In the genomic region with DNA sequence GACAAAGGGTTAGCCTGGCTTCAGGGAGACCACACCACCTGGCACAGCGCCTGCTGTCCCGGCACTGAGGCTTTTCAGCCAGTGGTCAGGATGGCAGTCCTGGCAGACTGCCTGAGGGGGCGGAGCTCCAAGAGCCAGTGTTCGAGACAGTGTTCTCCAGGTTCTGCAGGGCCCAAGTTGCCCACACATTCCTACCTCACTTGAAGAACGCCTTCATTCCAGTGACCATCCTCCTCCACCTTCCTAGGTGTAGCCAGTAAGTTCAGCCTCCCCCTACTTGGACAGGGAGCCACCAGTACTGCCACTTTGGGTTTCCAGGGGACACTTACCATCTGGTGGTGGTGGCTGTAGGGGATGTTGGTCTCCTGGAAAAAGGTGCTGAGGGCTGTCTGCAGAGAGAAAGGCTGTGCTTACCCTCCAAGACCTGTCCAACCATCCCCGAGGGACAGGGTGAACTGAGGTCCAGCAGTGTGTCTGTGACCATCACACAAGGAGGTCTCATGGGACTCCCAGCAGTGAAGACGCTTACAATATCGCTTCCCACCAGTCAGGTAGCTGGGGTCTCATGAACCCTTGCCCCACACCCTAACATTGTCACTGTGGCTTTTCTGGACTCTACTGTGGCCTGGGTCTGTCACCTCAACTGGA, we compare ENCODE assay signal across 10 mouse cellular contexts. TPM values are rescaled to one million over a fixed set of nuclear protein-coding genes. Genes with fewer than 3 reads are reported as not detected.
DNase-seq lines count a peak whose midpoint lies in the region; ATAC-seq lines count a peak whose summit lies in the region.
"Had no signal": no experiment of that assay in that cellular context is flagged by ENCODE, and none has a peak within 500 bp of the region (broad histone marks: within the 10 kb centered on the region; RNA-seq: fewer than 3 reads in every experiment).

No protein-coding gene starts in this region.

- peaks cover 40% of the 10 kb centered on the region for H3K4me1 ChIP-seq in hindbrain, embryonic 13.5 days (replicated peaks)
- H3K4me1 ChIP-seq in hindbrain, embryonic 16.5 days (ENCODE audit: control insufficient read depth, insufficient read depth, low read depth, low read length) = peaks cover 24% of the 10 kb centered on the region
- peaks cover 64% of the 10 kb centered on the region for H3K4me1 ChIP-seq in heart, embryonic 13.5 days

- 75% methylated on average over 8 of the region's 8 CpGs for WGBS in hindbrain, embryonic 13.5 days
- 75% methylated on average over 8 of the region's 8 CpGs for WGBS in hindbrain, embryonic 16.5 days
- 61% methylated on average over 8 of the region's 8 CpGs for WGBS in heart, embryonic 13.5 days

- H3K27ac ChIP-seq in hindbrain, embryonic 13.5 days = peak overlapping the region; percentile 35; the same call in 1 of the 2 replicates
- no peak overlapping the region for H3K27ac ChIP-seq in hindbrain, embryonic 16.5 days (ENCODE audit: low read depth, low read length)
- peak overlapping the region; percentile 66 for H3K27ac ChIP-seq in heart, embryonic 13.5 days (replicated peaks)

- H3K9me3 ChIP-seq in hindbrain, embryonic 13.5 days = no peaks in the 10 kb centered on the region
- H3K9me3 ChIP-seq in hindbrain, embryonic 16.5 days (ENCODE audit: control insufficient read depth, low read length) = no peaks in the 10 kb centered on the region
- H3K9me3 ChIP-seq in heart, embryonic 13.5 days = no peaks in the 10 kb centered on the region

- no peak overlapping the region for H3K4me3 ChIP-seq in hindbrain, embryonic 13.5 days
- no peak overlapping the region for H3K4me3 ChIP-seq in hindbrain, embryonic 16.5 days (ENCODE audit: low read length)
- no peak overlapping the region for H3K4me3 ChIP-seq in heart, embryonic 13.5 days

- no peak overlapping the region for H3K4me2 ChIP-seq in hindbrain, embryonic 13.5 days
- no peak overlapping the region for H3K4me2 ChIP-seq in hindbrain, embryonic 16.5 days (ENCODE audit: low read length)
- peak overlapping the region; percentile 13; the same call in 1 of the 2 replicates for H3K4me2 ChIP-seq in heart, embryonic 13.5 days

- H3K9ac ChIP-seq in hindbrain, embryonic 13.5 days = no peak overlapping the region
- no peak overlapping the region for H3K9ac ChIP-seq in hindbrain, embryonic 16.5 days (ENCODE audit: low read depth, low read length)
- H3K9ac ChIP-seq in heart, embryonic 13.5 days = peak overlapping the region; percentile 54; the same call in 1 of the 2 replicates

- no peak for ATAC-seq in hindbrain, embryonic 13.5 days (ENCODE audit: low FRiP score)
- ATAC-seq in hindbrain, embryonic 16.5 days = no peak
- no peak for ATAC-seq in heart, embryonic 13.5 days (ENCODE audit: extremely low read depth, insufficient number of reproducible peaks, low FRiP score, low TSS enrichment)
- no peak for ATAC-seq in inflammation-experienced regulatory T-cells, adult 6 months
- ATAC-seq: Patski had no signal

- peaks cover 32% of the 10 kb centered on the region for H3K36me3 ChIP-seq in hindbrain, embryonic 13.5 days
- 0 out of 2 replicates have a peak, but pooled peaks cover 3% of the 10 kb centered on the region for H3K36me3 ChIP-seq in hindbrain, embryonic 16.5 days (ENCODE audit: control insufficient read depth, insufficient read depth, low read length)
- peaks cover 42% of the 10 kb centered on the region for H3K36me3 ChIP-seq in heart, embryonic 13.5 days

- no peaks in the 10 kb centered on the region for H3K27me3 ChIP-seq in hindbrain, embryonic 13.5 days
- no peaks in the 10 kb centered on the region for H3K27me3 ChIP-seq in hindbrain, embryonic 16.5 days (replicated peaks; ENCODE audit: control insufficient read depth, insufficient read depth, low read length)
- no peaks in the 10 kb centered on the region for H3K27me3 ChIP-seq in heart, embryonic 13.5 days (replicated peaks)
- H3K27me3 ChIP-seq: Patski had no signal

- peak; percentile 84 for DNase-seq in adrenal gland, postnatal 10 days
- DNase-seq in left cerebral cortex, adult 18-20 months (ENCODE audit: low spot score in 2 of 2) = peak; percentile 50 to 53
- peak; percentile 60 for DNase-seq in lung, postnatal 25 days (ENCODE audit: low spot score)
- DNase-seq in B cell, adult 2 months = no peak

RNA-seq across cellular contexts. Expression of a gene that starts 4.0 kb away (rescaled TPM):
- polyA plus RNA-seq in hindbrain, embryonic 13.5 days (2015; fragmentation: Nextera tagmentation; extraction: Ambion mirVana) = 53.7 and 54.1 TPM in 2 replicates
- polyA plus RNA-seq in hindbrain, embryonic 16.5 days (2015; fragmentation: Nextera tagmentation; extraction: Ambion mirVana) = 55.2 and 73.2 TPM in 2 replicates
- 10 to 100 TPM; 29.2 to 31.3 TPM for total RNA-seq in adrenal gland, postnatal 10 days (2021)
- polyA plus RNA-seq in heart, embryonic 13.5 days (2015; fragmentation: Nextera tagmentation; extraction: Ambion mirVana) = 24.4 and 26.6 TPM in 2 replicates
- 10 to 100 TPM; 86.5 to 95.6 TPM for total RNA-seq in left cerebral cortex, adult 18-20 months (2021)
- 10 to 100 TPM; 19.4 to 25.2 (median 20.9) TPM for polyA plus RNA-seq in inflammation-experienced regulatory T-cells, adult 6 months (2017; shearing (Covaris generic))

RNA-seq across cellular contexts. Expression of a gene that starts 9.9 kb away (rescaled TPM):
- polyA plus RNA-seq in hindbrain, embryonic 13.5 days (2015; fragmentation: Nextera tagmentation; extraction: Ambion mirVana) = 107 and 115 TPM in 2 replicates
- polyA plus RNA-seq in hindbrain, embryonic 16.5 days (2015; fragmentation: Nextera tagmentation; extraction: Ambion mirVana) = 133 and 140 TPM in 2 replicates
- 100 to 1,000 TPM in 1 of 2 experiments, 10 to 100 TPM in 1; 88.0 to 106 TPM for total RNA-seq in adrenal gland, postnatal 10 days (2021)
- polyA plus RNA-seq in heart, embryonic 13.5 days (2015; fragmentation: Nextera tagmentation; extraction: Ambion mirVana) = 107 TPM in 2 replicates
- 100 to 1,000 TPM; 213 to 223 TPM for total RNA-seq in left cerebral cortex, adult 18-20 months (2021)
- polyA plus RNA-seq in inflammation-experienced regulatory T-cells, adult 6 months (2017; shearing (Covaris generic)) = 10 to 100 TPM; 18.0 to 42.4 (median 35.7) TPM

RNA-seq across cellular contexts. Expression of a gene that starts 40.9 kb away (rescaled TPM):
- 0.65 TPM in 2 replicates for polyA plus RNA-seq in hindbrain, embryonic 13.5 days (2015; fragmentation: Nextera tagmentation; extraction: Ambion mirVana)
- 0.13 and 0.19 TPM in 2 replicates for polyA plus RNA-seq in hindbrain, embryonic 16.5 days (2015; fragmentation: Nextera tagmentation; extraction: Ambion mirVana)
- not detected for total RNA-seq in adrenal gland, postnatal 10 days (2021)
- 0.15 and 0.32 TPM in 2 replicates for polyA plus RNA-seq in heart, embryonic 13.5 days (2015; fragmentation: Nextera tagmentation; extraction: Ambion mirVana)
- total RNA-seq in left cerebral cortex, adult 18-20 months (2021) = not detected
- 1 to 10 TPM in 2 of 3 experiments, under 1 TPM in 1; 0.79 to 2.9 (median 1.3) TPM for polyA plus RNA-seq in inflammation-experienced regulatory T-cells, adult 6 months (2017; shearing (Covaris generic))
- total RNA-seq: left cerebral cortex, postnatal 36 days had no signal

Comparison
In these comparisons a context has a peak if more than half of its experiments do, and no peak if none do; other contexts are left out.
1. DNase-seq: peak in adrenal gland, postnatal 10 days (single experiment), left cerebral cortex, adult 18-20 months (2 of 2) and lung, postnatal 25 days (single experiment); none in B cell, adult 2 months (0 of 2).